Mouse (Mus musculus) cortical plate, adult 2 months (tissue): Measurements from ENCODE around the gene Arl14.

Experiments
- CTCF ChIP-seq: fragments of 200-500 bp; IDR thresholded peaks from 2 replicates; pipeline ENCODE4 v1.5.1; 2011; ENCODE audit warnings: mild to moderate bottlenecking, control low read depth, low read length; ENCODE audit not compliant: insufficient read depth; ENCODE audit errors: extremely low read depth
- POLR2A ChIP-seq: fragments of 200-500 bp; IDR thresholded peaks from 2 replicates; pipeline ENCODE4 v1.6.1; 2011; ENCODE audit warnings: mild to moderate bottlenecking, low read length, control low read depth; ENCODE audit not compliant: insufficient read depth; ENCODE audit errors: extremely low read depth

DNA sequence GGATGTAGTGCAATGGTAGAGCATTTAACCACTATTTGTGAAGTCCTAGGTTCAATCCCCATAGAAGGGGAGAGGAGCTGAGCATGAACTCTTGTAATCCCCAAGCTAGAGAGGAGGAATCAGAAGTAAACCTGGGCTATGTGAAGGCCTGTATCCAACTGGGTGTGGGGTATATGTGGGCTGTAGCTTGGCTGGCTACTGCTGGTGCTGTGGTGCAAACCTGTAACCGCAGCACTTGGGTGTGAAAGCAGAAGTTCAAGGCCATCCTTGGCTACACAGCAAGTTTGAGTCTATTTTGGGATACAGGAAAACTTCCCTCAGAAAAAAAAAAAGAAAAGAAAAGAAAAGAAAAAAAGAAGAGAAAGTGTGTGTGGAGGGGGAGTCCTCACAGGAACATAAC lies 5.8 kb downstream of the Arl14 start:
- TF ChIP-seq CTCF: no peak
- no peak for TF ChIP-seq POLR2A
